Mouse (Mus musculus) limb, embryonic 14.5 days (tissue): ENCODE measurements at regions not wholly inside any gene's neighbourhood (a gene's known extent, or its start where the extent isn't known, plus 50 kb on each side); places are given as distances from the start of the nearest gene placed in this dataset.

Experiments used
- ATAC-seq: fragments of 200-750 bp; cut with Nextera tagmentation; 2 replicates; pipeline ENCODE4 v1.8.0; 2017; ENCODE audit warnings: low read depth, moderate number of reproducible peaks, moderate TSS enrichment; ENCODE audit not compliant: low FRiP score
- DNase-seq: peaks from one replicate; pipeline ENCODE4 v3.0.0-alpha.2; 2015; ENCODE audit warnings: low spot score
- H3K27ac ChIP-seq: fragments of 300-500 bp; sonication (generic); replicated peaks from 2 replicates; pipeline ENCODE4 v1.5.1; 2014; ENCODE audit warnings: low read depth, mild to moderate bottlenecking, low read length, moderate library complexity, mixed read lengths
- H3K27me3 ChIP-seq: fragments of 300-500 bp; sonication (generic); 2 replicates; pipeline ENCODE4 v1.6.1; 2014; ENCODE audit warnings: low read length, mixed read lengths; ENCODE audit not compliant: control insufficient read depth, insufficient read depth
- H3K36me3 ChIP-seq: fragments of 300-500 bp; sonication (generic); 2 replicates; pipeline ENCODE4 v1.6.1; 2014; ENCODE audit warnings: mild to moderate bottlenecking, low read length, moderate library complexity, mixed read lengths; ENCODE audit not compliant: control insufficient read depth, insufficient read depth
- H3K4me1 ChIP-seq: fragments of 300-500 bp; sonication (generic); 2 replicates; pipeline ENCODE4 v1.6.1; 2014; ENCODE audit warnings: antibody characterized with exemption, low read length, mixed read lengths; ENCODE audit not compliant: control insufficient read depth, insufficient read depth
- H3K4me2 ChIP-seq: fragments of 300-500 bp; sonication (generic); replicated peaks from 2 replicates; pipeline ENCODE4 v1.6.1; 2014; ENCODE audit warnings: low read depth, mild to moderate bottlenecking, low read length, moderate library complexity; ENCODE audit not compliant: severe bottlenecking
- H3K4me3 ChIP-seq: fragments of 300-500 bp; sonication (generic); replicated peaks from 2 replicates; pipeline ENCODE4 v1.5.1; 2014; ENCODE audit warnings: low read length
- H3K9ac ChIP-seq: fragments of 300-500 bp; sonication (generic); 2 replicates; pipeline ENCODE4 v1.6.1; 2014; ENCODE audit warnings: mild to moderate bottlenecking, low read depth, low read length, moderate library complexity; ENCODE audit not compliant: severe bottlenecking
- H3K9me3 ChIP-seq: fragments of 300-500 bp; sonication (generic); 2 replicates; pipeline ENCODE4 v1.6.1; 2016; ENCODE audit warnings: low read length; ENCODE audit not compliant: control insufficient read depth
- POLR2A ChIP-seq: fragments of 200-500 bp; IDR thresholded peaks from 2 replicates; pipeline ENCODE4 v1.8.0; 2012; ENCODE audit warnings: inconsistent platforms, mild to moderate bottlenecking, moderate library complexity, borderline replicate concordance; ENCODE audit not compliant: insufficient read depth, insufficient read length; ENCODE audit errors: extremely low read depth
- WGBS: fragments of 180-500 bp; shearing (Covaris S2); extraction: QIAGEN DNeasy Blood & Tissue Kit; methylation state at CpG from one replicate; pipeline ENCODE4 v1.1.7; 2014; 5-methylcytosine and 5-hydroxymethylcytosine counted together

DNA sequence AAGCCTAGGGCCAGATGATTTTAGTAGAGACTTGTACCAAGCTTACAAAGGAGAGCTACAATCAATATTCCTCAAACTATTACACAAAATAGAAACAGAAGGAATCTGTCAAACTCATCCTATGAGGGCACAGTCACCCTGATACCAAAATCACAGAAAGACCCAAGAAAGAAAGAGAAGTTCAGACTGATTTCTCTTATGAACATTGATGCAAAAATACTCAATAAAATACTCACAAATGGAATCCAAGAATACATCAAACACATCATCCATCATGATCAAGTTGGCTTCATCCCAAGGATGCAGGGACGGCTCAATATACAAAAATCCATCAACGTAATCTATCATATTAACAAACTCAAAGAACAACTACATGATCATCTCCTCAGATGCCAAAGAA, 377.9 kb upstream of the Ercc4 start:
- WGBS = 83% methylated on average over 2 of the region's 2 CpGs
- Histone ChIP-seq H3K4me1 (no peaks in the 10 kb centered on the region), H3K9me3 (no peaks in the 10 kb centered on the region), H3K9ac (no peak overlapping the region), H3K27me3 (no peaks in the 10 kb centered on the region), H3K4me3 (no peak overlapping the region), H3K27ac (no peak overlapping the region), H3K4me2 (no peak overlapping the region), H3K36me3 (no peaks in the 10 kb centered on the region)
- no peak for TF ChIP-seq POLR2A
- no peak for DNase-seq
- ATAC-seq = no peak

DNA sequence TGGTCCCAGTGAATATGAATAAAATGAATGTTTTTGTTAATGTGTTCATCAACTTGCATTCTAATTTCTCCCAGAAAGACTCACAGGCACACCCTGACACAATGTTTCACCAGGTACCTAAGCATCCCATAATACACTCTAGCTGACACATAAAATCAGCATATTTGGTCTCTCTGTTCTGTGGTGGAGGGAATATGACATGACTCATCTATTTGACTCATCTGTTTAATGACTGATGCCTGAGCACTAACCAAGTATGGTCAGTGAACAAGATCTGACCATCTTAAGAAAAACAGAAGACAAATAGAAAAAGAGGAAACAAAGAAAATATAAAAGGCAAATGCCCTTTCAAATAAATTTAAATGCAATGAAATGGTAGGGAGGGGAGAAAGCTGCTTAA, 367.0 kb upstream of the Ercc4 start:
- no peak overlapping the region for H3K4me2 ChIP-seq
- DNase-seq (no peak), ATAC-seq (no peak)
- no peaks in the 10 kb centered on the region for H3K36me3 ChIP-seq
- H3K27me3 ChIP-seq = no peaks in the 10 kb centered on the region
- no peak overlapping the region for H3K27ac ChIP-seq
- H3K4me3 ChIP-seq = no peak overlapping the region
- H3K4me1 ChIP-seq = no peaks in the 10 kb centered on the region
- no peak for TF ChIP-seq POLR2A
- no peak overlapping the region for H3K9ac ChIP-seq
- H3K9me3 ChIP-seq = no peaks in the 10 kb centered on the region

DNA sequence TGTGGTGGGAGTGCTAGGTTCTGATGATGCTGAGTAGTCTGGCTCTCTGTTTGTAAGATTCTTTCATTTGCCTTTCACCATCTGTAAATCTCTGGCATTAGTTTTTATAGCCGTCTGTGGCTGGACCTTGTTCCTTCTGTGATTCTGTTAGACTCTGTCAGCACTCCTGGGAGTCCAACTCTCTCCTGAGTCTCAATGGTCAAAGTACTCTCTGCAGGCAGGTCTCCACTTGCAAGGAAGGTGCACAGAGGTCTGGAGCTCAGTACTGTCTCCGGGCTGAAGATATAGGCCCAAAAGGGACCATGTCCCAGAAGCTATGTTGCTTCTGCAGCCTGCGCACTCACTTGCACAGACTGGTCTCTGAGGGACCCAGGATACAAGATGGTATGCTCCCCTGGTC, 356.3 kb upstream of the Ercc4 start:
- no peaks in the 10 kb centered on the region for H3K27me3 ChIP-seq
- no peaks in the 10 kb centered on the region for H3K36me3 ChIP-seq
- DNase-seq (no peak), ATAC-seq (no peak)
- no peak for TF ChIP-seq POLR2A
- no peaks in the 10 kb centered on the region for H3K9me3 ChIP-seq
- H3K27ac ChIP-seq = no peak overlapping the region
- H3K4me2 ChIP-seq = no peak overlapping the region
- no peaks in the 10 kb centered on the region for H3K4me1 ChIP-seq
- WGBS = 81% methylated on average over 3 of the region's 3 CpGs
- H3K9ac ChIP-seq = no peak overlapping the region
- H3K4me3 ChIP-seq = no peak overlapping the region

DNA sequence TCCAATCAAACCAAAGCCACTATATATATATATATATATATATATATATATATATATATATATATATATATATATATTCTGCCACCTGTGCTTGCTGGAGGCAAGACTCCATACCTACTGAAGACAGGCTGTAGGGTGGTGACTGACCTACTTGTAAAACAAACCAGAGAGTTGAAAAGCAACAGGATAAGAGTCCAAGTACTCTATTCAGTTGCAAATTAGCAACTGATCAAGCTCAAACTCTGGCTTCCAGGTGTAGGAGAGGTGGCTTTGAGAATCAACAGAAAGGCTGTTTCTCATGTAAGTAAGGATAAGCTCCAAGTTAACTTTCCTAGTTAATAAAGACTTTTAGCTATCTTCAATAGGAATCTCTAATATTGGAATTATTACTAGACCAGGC, 355.1 kb upstream of the Ercc4 start:
- H3K4me3 ChIP-seq = no peak overlapping the region
- H3K9ac ChIP-seq = no peak overlapping the region
- ATAC-seq = no peak
- H3K27ac ChIP-seq = no peak overlapping the region
- no peaks in the 10 kb centered on the region for H3K27me3 ChIP-seq
- no peak for TF ChIP-seq POLR2A
- no peaks in the 10 kb centered on the region for H3K36me3 ChIP-seq
- DNase-seq = no peak
- H3K4me2 ChIP-seq = no peak overlapping the region
- no peaks in the 10 kb centered on the region for H3K4me1 ChIP-seq
- H3K9me3 ChIP-seq = no peaks in the 10 kb centered on the region

DNA sequence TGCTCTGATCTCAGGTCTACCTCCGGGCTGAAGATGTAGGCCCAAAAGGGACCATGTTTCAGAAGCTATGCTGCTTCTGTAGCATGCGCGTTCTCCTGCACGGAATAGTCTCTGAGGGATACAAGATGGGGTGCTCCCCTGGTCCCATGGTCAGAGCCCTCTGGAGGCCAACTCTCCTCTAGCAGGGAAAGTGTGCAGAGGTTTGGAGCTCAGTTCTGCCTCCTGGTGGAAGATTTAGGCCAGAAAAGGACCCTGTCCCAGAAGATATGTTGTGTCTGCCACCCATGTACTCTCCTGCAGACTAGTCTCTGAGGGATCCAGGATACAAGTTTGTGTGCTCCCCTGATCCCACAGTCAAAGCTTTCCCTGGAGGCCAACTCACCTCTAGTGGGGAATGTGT, 350.9 kb upstream of the Ercc4 start:
- no peak for ATAC-seq
- Histone ChIP-seq H3K9me3 (no peaks in the 10 kb centered on the region), H3K4me1 (no peaks in the 10 kb centered on the region), H3K27me3 (no peaks in the 10 kb centered on the region), H3K4me2 (no peak overlapping the region), H3K4me3 (no peak overlapping the region), H3K27ac (no peak overlapping the region), H3K9ac (no peak overlapping the region), H3K36me3 (no peaks in the 10 kb centered on the region)
- WGBS = 93% methylated on average over 4 of the region's 4 CpGs
- TF ChIP-seq POLR2A = no peak
- no peak for DNase-seq

DNA sequence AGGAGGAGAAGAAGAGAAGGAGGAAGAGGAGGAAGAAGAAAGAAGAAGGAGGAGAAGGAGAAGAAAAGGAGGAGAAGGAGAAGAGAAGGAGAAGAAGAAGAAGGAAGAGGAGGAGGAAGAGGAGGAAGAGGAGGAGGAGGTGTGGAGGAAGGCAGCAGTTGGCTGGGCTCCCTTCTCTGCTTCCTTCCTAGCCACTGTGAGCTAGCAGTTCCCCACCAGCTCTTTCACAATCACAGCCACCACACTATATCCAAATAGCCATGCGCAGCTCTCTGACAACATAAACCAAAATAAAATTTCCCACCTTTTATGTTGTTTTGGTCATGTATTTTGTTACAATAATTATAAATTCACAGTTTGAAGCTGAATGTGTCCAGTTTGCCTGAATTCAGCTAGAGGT, 345.3 kb upstream of the Ercc4 start:
- no peak for ATAC-seq
- Histone ChIP-seq H3K9me3 (no peaks in the 10 kb centered on the region), H3K36me3 (no peaks in the 10 kb centered on the region), H3K27ac (no peak overlapping the region), H3K4me2 (no peak overlapping the region), H3K4me1 (no peaks in the 10 kb centered on the region), H3K9ac (no peak overlapping the region), H3K27me3 (no peaks in the 10 kb centered on the region), H3K4me3 (no peak overlapping the region)
- no peak for TF ChIP-seq POLR2A
- 97% methylated on average over 1 of the region's 1 CpGs for WGBS
- DNase-seq = no peak
